Mouse (Mus musculus) inflammation-experienced regulatory T-cells, adult 6 months (primary cell): ENCODE results near the gene Ccdc97. TPM values are rescaled to one million over a fixed set of nuclear protein-coding genes. Genes with fewer than 3 reads are reported as not detected.

Experiments
- ATAC-seq: one replicate; pipeline ENCODE4 v1.8.0; 2017
- polyA plus RNA-seq, 3 experiments: library from polyadenylated mRNA; unstranded; fragments of 100-300 nt; shearing (Covaris generic); gene quantifications; one replicate each; pipeline ENCODE4 v1.2.1; 2017

Ccdc97 gene
- polyA plus RNA-seq, 3 experiments from 2014 or later = 41.2 to 45.8 (median 45.8) TPM

DNA sequence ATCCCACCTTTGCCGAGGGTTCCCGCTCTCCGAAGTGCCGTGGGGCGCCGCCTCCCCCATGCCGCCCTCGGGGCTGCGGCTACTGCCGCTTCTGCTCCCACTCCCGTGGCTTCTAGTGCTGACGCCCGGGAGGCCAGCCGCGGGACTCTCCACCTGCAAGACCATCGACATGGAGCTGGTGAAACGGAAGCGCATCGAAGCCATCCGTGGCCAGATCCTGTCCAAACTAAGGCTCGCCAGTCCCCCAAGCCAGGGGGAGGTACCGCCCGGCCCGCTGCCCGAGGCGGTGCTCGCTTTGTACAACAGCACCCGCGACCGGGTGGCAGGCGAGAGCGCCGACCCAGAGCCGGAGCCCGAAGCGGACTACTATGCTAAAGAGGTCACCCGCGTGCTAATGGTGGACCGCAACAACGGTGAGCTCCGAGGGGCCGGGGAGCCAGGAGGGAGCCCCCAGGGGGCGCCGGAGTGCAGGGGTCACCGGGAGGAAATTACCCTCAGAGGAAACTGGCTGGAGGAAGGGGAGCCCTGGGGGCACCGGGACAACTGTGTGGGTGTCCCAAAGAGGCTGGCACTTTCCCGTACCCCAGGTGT lies 31.0 kb downstream of the Ccdc97 start:
- no peak for ATAC-seq

DNA sequence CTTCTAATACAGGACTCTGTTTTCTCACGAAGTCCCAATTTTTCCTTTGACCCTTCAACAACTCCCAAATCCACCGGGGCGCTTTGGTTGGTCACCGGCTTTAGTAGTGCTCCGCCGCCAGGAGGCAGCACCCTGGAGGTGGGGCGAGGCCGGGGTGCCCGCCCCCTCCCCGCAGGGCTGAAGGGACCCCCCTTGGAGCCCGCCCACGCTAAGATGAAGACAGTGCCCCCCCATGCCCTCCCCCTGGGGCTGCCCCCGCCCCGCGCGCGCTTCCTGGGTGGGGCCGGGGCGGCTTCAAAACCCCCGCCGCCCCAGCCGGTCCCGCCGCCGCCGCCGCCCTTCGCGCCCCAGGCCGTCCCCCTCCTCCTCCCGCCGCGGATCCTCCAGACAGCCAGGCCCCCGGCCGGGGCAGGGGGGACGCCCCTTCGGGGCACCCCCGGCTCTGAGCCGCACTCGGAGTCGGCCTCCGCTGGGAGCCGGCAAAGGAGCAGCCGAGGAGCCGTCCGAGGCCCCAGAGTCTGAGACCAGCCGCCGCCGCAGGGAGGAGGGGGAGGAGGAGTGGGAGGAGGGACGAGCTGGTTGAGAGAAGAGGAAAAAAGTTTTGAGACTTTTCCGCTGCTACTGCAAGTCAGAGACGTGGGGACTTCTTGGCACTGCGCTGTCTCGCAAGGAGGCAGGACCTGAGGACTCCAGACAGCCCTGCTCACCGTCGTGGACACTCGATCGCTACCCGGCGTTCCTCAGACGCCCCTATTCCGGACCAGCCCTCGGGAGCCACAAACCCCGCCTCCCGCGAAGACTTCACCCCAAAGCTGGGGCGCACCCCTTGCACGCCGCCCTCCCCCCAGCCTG lies 32.0 kb downstream of the Ccdc97 start, which contains the start of gene Tgfb1:
TSS of gene Tgfb1 (plus strand) at position 323 of the 852 bp plus-strand sequence.
- peak; percentile 19 for ATAC-seq

- no peak for ATAC-seq
Measured at GRCm38 (mm10) chr7:25685926-25686470, 32.9 kb downstream of the Ccdc97 start.

GRCm38 (mm10) chr7:25684659-25685058 lies 34.2 kb downstream of the Ccdc97 start:
- ATAC-seq = no peak

DNA sequence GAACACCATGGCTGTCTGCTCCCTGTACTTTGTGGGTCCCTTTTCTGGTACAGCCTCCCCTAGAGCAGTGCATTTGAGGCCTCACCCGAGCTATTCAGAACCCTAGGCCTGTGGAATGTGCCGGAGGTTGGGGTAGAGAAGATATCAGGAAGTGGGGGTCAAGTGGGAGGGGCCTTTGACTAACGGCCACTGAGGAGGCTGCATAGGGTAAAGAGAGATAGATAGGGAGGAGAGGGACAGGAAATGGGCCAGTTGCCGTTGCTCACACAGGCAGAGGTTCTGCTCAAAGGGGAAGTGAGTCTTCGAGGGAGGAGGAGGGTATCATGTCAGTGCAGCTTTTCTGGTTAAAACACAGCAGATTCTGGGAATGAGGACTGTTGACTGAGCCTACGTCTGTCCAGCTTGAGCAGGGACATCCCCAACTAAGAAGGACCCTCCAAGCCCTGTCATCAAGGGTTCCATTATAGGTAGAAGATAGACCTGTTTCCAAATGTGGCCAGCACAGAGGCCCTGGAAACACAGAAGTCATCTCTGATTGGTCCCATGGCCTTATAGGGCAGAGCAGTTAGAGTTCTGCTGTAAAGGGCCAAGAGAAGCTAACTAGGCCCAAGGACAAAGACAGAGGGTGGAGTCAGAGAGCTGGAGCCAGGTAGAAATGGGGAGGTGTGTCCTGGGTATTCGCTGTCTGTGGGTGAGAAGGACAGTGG lies 35.3 kb downstream of the Ccdc97 start:
- peak; percentile 39 for ATAC-seq

GRCm38 (mm10) chr7:25681341-25682231 lies 37.3 kb downstream of the Ccdc97 start:
- ATAC-seq = no peak

- peak; percentile 83 for ATAC-seq
Measured at GRCm38 (mm10) chr7:25680514-25681258, 38.2 kb downstream of the Ccdc97 start, which contains the start of gene B9d2. Gene B9d2, plus strand, starts transcription at chr7:25680780.

GRCm38 (mm10) chr7:25679971-25680370 lies 38.9 kb downstream of the Ccdc97 start:
- ATAC-seq = no peak

DNA sequence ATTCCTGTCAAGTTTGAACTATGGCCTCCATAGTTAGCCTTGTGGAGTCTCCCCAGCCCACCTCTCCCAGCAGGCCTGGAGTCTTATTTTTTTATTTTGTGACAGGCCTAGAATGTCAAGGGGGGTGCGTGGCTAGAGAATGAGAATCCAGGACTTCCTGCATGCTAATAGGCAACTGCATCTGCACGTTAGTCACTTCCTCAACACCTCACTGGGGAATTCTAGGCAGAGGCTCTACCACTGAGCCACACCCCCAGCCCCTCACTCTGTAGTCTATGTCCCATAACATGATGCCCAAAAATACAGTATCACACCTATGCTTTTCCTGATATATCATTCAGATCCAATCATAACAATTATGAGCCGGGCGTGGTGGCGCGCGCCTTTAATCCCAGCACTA lies 41.9 kb downstream of the Ccdc97 start:
- ATAC-seq = no peak

DNA sequence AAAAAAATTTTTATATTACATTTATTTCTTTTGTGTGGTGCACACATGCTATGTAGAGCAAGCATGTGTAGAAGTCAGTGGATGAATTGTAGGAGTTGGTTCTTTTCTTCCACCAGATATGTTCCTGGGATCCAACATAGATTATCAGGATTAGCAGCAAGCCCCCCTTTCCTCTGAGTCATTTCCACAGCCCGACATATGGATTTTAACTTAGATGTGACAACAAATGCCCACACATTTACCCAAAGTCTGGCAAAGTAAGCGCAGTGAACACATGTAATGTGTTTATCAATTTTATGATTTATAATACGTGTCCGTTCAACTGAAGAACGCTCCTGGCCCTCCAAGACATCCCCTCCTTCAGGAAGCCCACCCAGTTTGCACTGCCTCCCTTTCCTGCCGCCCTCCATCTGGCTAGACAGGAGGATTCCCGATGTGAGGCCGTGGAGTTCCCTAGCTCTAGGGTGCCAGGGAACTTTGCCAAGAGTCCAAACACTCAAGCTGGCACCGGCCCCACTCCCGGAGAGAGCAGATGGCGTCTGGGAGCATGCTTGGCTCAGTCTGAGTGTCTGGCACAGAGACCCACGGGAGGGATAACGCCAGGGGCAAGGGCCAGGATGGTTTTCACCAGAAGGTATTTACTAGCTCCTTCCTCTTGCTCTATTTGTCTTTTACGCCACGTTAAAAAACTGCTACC lies 42.7 kb downstream of the Ccdc97 start:
- no peak for ATAC-seq

DNA sequence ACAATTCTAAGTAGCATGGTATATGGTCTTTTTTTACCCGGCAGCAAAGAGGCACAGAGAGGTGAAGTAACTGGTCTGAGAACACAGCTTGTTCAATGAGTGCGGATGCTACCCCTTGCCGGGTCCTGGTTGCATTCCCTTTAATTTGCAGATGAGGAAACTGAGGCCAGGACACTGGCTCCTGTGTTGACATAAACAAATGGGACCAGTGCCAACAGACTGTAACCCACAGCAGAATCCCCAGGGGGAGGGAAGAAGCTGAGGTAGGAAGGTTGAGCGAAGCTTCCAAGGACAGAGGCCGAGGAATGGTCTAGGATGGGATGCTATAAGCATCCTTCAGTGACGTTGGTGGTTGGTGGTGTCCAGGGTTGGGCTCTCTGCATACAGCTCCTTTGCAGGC lies 43.5 kb downstream of the Ccdc97 start:
- no peak for ATAC-seq

DNA sequence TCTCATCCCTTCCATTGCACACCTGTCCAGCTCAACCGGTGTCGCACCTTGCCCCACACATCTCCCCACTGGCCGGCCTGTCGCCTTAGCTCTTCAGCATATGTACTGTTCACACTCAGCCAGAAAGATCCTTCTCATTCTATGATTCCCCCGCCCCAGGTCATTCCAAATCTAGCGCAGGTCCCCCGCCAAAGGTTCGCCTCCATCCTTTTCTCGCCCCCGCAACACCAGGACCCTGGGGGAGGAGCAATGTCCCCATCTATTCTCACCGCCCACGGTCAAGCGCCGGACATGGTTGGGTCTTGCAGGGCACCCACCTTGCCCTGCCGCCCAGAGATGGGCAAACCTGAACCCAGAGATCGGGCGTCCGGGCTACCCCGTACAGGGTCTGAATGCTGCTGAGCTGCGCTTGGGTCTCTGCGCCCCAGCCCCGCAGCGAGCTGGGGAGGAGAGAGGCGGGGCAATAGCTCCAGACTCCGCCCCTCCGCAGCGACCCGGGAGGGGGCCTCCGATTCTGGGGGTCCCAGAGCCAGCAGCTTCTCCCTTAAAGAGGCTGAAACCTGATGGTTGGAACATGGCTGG lies 44.1 kb downstream of the Ccdc97 start, which contains the start of gene Tmem91:
TSS of gene Tmem91 (minus strand) at position 448 of the 582 bp plus-strand sequence.
- no peak for ATAC-seq

- peak; percentile 21 for ATAC-seq
Measured at GRCm38 (mm10) chr7:25674297-25674696, 44.6 kb downstream of the Ccdc97 start.

GRCm38 (mm10) chr7:25672442-25672841 lies 46.4 kb downstream of the Ccdc97 start:
- no peak for ATAC-seq

DNA sequence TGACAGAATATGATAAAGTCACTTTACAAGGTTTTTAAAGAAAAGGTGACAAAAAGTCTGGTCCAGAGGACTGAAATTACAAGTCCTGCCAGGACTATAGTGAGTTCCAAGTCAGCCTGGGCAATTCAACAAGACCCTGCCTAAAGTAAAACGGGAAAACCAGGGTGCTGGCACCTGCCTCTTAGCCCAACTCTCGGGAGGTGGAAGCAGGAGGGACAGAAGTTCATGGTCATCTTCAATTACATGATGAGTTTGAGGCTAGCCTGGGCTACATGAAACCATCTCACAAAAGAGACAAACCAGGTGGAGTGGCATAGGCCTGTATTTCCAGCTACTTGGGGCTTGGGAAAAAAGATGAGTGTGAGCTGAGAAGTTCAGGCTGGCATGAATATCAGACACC lies 47.2 kb downstream of the Ccdc97 start:
- no peak for ATAC-seq

GRCm38 (mm10) chr7:25670096-25670495 lies 48.8 kb downstream of the Ccdc97 start:
- ATAC-seq = no peak

- no peak for ATAC-seq
Measured at GRCm38 (mm10) chr7:25669631-25670030, 49.3 kb downstream of the Ccdc97 start.

- ATAC-seq = no peak
Measured at GRCm38 (mm10) chr7:25669158-25669557, 49.7 kb downstream of the Ccdc97 start.

DNA sequence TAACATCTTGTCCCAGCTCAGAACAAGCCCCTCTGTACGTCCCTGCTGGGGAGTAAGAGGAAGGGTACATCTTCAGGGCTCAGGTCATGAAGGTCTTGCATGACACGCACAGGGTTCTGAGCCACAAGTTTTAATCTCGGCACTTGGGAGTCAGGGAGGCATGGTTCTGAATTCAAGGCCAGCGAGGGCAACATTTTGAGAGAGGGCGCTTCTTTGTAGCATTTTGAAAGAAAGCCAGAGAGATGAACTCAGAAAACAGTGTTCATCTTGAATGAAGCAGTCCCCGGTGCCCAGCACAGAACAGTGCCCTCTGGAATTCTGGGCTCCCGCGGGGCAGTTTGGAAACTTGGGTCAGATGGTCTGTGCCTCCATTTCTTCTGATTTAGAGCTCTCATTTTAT lies 52.5 kb downstream of the Ccdc97 start:
- no peak for ATAC-seq
